Mouse (Mus musculus) lung, embryonic 15.5 days (tissue): ENCODE results near the gene Ckap2l. TPM values are rescaled to one million over a fixed set of nuclear protein-coding genes. Genes with fewer than 3 reads are reported as not detected.
A peak's percentile ranks its signal among the peaks of the same experiment; 100 is the strongest.

Source experiments
- ATAC-seq: fragments of 200-750 bp; cut with Nextera tagmentation; 2 replicates; pipeline ENCODE4 v1.8.0; 2017; ENCODE audit warnings: moderate number of reproducible peaks, borderline replicate concordance; ENCODE audit not compliant: low FRiP score, low TSS enrichment; ENCODE audit errors: extremely low read depth
- H3K27ac ChIP-seq: fragments of 300-500 bp; sonication (generic); 2 replicates; pipeline ENCODE4 v1.5.1; 2015; ENCODE audit warnings: moderate library complexity, mild to moderate bottlenecking, inconsistent platforms
- H3K27me3 ChIP-seq: fragments of 300-500 bp; sonication (generic); 2 replicates; pipeline ENCODE4 v1.6.1; 2015; ENCODE audit warnings: inconsistent platforms
- H3K36me3 ChIP-seq: fragments of 300-500 bp; sonication (generic); 2 replicates; pipeline ENCODE4 v1.6.1; 2015; ENCODE audit warnings: inconsistent platforms
- H3K4me1 ChIP-seq: fragments of 300-500 bp; sonication (generic); 2 replicates; pipeline ENCODE4 v1.6.1; 2015; ENCODE audit warnings: inconsistent platforms
- H3K4me2 ChIP-seq: fragments of 300-500 bp; sonication (generic); 2 replicates; pipeline ENCODE4 v1.6.1; 2015; ENCODE audit warnings: inconsistent platforms, mild to moderate bottlenecking, moderate library complexity
- H3K4me3 ChIP-seq: fragments of 300-500 bp; sonication (generic); 2 replicates; pipeline ENCODE4 v1.5.1; 2015; ENCODE audit warnings: mild to moderate bottlenecking, inconsistent platforms
- H3K9ac ChIP-seq: fragments of 300-500 bp; sonication (generic); 2 replicates; pipeline ENCODE4 v1.6.1; 2015; ENCODE audit warnings: inconsistent platforms
- H3K9me3 ChIP-seq: fragments of 300-500 bp; sonication (generic); 2 replicates; pipeline ENCODE4 v1.6.1; 2016; ENCODE audit warnings: inconsistent platforms
- WGBS: fragments of 180-500 bp; shearing (Covaris S2); methylation state at CpG from one replicate; pipeline ENCODE4 v1.1.7; 2015; 5-methylcytosine and 5-hydroxymethylcytosine counted together
- polyA plus RNA-seq: library from polyadenylated mRNA; unstranded; fragments of >200 nt; fragmentation: Nextera tagmentation; extraction: Ambion mirVana; gene quantifications from 2 replicates; pipeline ENCODE4 v1.2.1, GENCODE M21; 2015

Gene Ckap2l
- polyA plus RNA-seq, result 46.0 and 50.0 TPM in 2 replicates

- Histone ChIP-seq H3K27ac (peak within 1 kb of the TSS; percentile 89), H3K4me1 (peaks cover 17% of the 10 kb centered on the region), H3K27me3 (no peaks in the 10 kb centered on the region), H3K4me3 (peak within 1 kb of the TSS; percentile 67), H3K36me3 (peaks cover 3% of the 10 kb centered on the region; the same call in 1 of the 2 replicates), H3K9me3 (no peaks in the 10 kb centered on the region), H3K4me2 (peak within 1 kb of the TSS; percentile 79), H3K9ac (peak within 1 kb of the TSS; percentile 71)
- WGBS, result under 1% methylated on average over 50 of the region's 50 CpGs
- ATAC-seq, result peak; percentile 100
Measured at GRCm38 (mm10) chr2:129296671-129297588, at the start of gene Ckap2l. Gene Ckap2l, minus strand, starts transcription at chr2:129297212.

GRCm38 (mm10) chr2:129338138-129338621 lies 41.2 kb upstream of the Ckap2l start:
- ATAC-seq, result no peak
- Histone ChIP-seq H3K4me1 (no peaks in the 10 kb centered on the region), H3K27ac (no peak overlapping the region), H3K36me3 (no peaks in the 10 kb centered on the region), H3K9me3 (no peaks in the 10 kb centered on the region), H3K9ac (no peak overlapping the region), H3K4me3 (no peak overlapping the region), H3K4me2 (no peak overlapping the region), H3K27me3 (no peaks in the 10 kb centered on the region)
- 59% methylated on average over 6 of the region's 6 CpGs for WGBS

DNA sequence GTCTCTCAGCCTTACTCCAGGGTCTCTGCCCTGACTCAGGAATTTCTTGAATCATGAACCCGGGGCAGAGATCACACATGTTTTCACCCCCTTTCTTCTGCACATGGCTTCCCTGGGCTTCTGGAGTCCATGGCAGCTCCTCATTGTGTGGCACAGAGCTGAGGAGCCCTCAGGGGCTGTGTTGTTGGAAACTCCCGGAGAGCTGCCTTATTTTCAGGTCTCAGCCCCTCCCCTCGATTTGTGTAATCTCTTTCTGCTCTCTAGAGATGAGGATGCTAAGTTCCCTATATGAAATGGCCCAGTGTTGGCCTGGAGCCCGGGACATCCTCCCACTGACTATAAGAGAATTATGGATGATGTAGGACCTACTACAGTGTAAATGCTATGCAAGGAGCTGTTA lies 36.5 kb upstream of the Ckap2l start:
- no peak overlapping the region for H3K27ac ChIP-seq
- H3K9me3 ChIP-seq, result no peaks in the 10 kb centered on the region
- H3K9ac ChIP-seq, result no peak overlapping the region
- H3K4me2 ChIP-seq, result no peak overlapping the region
- H3K4me1 ChIP-seq, result no peaks in the 10 kb centered on the region
- no peak for ATAC-seq
- WGBS, result 61% methylated on average over 4 of the region's 4 CpGs
- no peaks in the 10 kb centered on the region for H3K36me3 ChIP-seq
- no peak overlapping the region for H3K4me3 ChIP-seq
- no peaks in the 10 kb centered on the region for H3K27me3 ChIP-seq

DNA sequence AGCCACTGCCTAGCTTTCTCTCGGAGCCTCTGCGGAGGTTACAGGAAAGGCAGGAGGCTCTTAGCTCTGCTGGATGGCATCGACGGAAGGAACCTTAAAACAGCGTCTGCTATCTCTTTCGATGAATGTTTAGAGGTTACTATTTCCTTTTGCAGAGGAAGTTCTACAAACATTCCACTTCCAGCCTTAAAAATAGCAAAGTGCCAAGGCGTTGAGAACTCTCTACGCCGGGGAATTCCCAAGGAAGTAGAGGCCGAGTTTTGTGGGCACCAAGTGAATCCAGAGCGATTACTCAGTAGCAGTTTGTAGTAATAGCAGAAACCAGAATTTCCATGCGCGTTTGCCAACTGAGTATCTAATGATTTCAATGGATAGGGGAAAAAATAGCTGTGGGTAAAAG lies 33.5 kb upstream of the Ckap2l start:
- no peaks in the 10 kb centered on the region for H3K36me3 ChIP-seq
- 65% methylated on average over 13 of the region's 13 CpGs for WGBS
- no peak overlapping the region for H3K4me2 ChIP-seq
- H3K27me3 ChIP-seq, result no peaks in the 10 kb centered on the region
- H3K4me3 ChIP-seq, result no peak overlapping the region
- H3K27ac ChIP-seq, result peak overlapping the region; percentile 55; the same call in 1 of the 2 replicates
- no peak overlapping the region for H3K9ac ChIP-seq
- no peak for ATAC-seq
- H3K9me3 ChIP-seq, result no peaks in the 10 kb centered on the region
- H3K4me1 ChIP-seq, result no peaks in the 10 kb centered on the region

DNA sequence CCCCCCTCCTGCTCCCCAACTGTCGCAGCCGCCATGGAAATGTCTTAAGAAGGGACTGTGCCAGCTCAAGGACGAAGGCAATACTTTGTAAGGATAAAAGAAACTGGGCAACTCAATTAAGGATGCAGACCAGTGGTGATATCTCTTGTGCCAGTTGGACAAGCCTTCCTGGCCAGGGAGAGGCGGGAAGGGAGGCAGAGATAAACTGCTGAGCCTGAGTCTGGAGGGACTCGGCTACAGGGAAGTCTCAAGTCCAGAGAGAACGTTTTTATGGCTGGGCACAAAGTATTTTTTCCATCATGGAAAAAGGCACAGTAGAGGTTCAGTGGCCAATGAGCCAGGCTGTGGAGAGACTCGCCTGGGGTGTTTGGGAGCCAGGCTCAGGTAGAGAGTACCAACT lies 33.0 kb upstream of the Ckap2l start:
- peak overlapping the region; percentile 41; the same call in 1 of the 2 replicates for H3K27ac ChIP-seq
- no peak overlapping the region; the same call in 1 of the 2 replicates for H3K4me2 ChIP-seq
- H3K36me3 ChIP-seq, result no peaks in the 10 kb centered on the region
- H3K4me1 ChIP-seq, result no peaks in the 10 kb centered on the region
- no peak overlapping the region for H3K9ac ChIP-seq
- H3K27me3 ChIP-seq, result no peaks in the 10 kb centered on the region
- H3K4me3 ChIP-seq, result no peak overlapping the region
- WGBS, result 52% methylated on average over 7 of the region's 7 CpGs
- no peak for ATAC-seq
- no peaks in the 10 kb centered on the region for H3K9me3 ChIP-seq

DNA sequence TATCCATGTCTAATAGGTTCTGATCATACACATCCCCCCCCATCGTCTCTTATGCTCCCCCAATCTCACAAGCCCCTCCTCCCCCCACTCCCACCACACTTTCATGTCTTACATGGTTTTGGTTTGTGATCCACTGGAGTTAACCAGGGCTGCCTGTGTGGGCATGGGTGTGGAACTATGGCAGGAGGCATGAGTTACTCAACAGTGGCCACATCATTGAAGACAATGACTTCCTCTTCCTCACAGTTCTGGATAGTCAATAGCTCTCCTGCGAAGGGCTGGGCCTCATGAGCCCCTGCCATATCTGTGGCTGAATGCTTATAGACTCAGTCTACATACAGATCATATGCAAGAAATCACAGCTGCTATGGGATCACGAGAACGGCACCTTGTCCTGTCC lies 31.2 kb upstream of the Ckap2l start:
- Histone ChIP-seq H3K36me3 (no peaks in the 10 kb centered on the region), H3K4me2 (no peak overlapping the region), H3K4me1 (no peaks in the 10 kb centered on the region), H3K27me3 (no peaks in the 10 kb centered on the region), H3K27ac (no peak overlapping the region), H3K4me3 (no peak overlapping the region), H3K9me3 (no peaks in the 10 kb centered on the region), H3K9ac (no peak overlapping the region)
- WGBS, result 81% methylated on average over 4 of the region's 4 CpGs
- ATAC-seq, result no peak

- no peaks in the 10 kb centered on the region for H3K36me3 ChIP-seq
- H3K9me3 ChIP-seq, result no peaks in the 10 kb centered on the region
- H3K9ac ChIP-seq, result no peak overlapping the region
- 58% methylated on average over 3 of the region's 3 CpGs for WGBS
- no peak overlapping the region for H3K4me2 ChIP-seq
- H3K27me3 ChIP-seq, result no peaks in the 10 kb centered on the region
- no peak overlapping the region for H3K27ac ChIP-seq
- no peak for ATAC-seq
- H3K4me3 ChIP-seq, result no peak overlapping the region
- no peaks in the 10 kb centered on the region for H3K4me1 ChIP-seq
Measured at GRCm38 (mm10) chr2:129324216-129324615, 27.2 kb upstream of the Ckap2l start.

- Histone ChIP-seq H3K27me3 (no peaks in the 10 kb centered on the region), H3K36me3 (no peaks in the 10 kb centered on the region), H3K9me3 (no peaks in the 10 kb centered on the region), H3K4me3 (no peak overlapping the region), H3K27ac (no peak overlapping the region), H3K4me1 (no peaks in the 10 kb centered on the region), H3K4me2 (no peak overlapping the region), H3K9ac (no peak overlapping the region)
- 40% methylated on average over 1 of the region's 1 CpGs for WGBS
- ATAC-seq, result no peak
Measured at GRCm38 (mm10) chr2:129322117-129322635, 25.2 kb upstream of the Ckap2l start.

GRCm38 (mm10) chr2:129320033-129320605 lies 23.1 kb upstream of the Ckap2l start:
- ATAC-seq, result no peak
- H3K4me1 ChIP-seq, result no peaks in the 10 kb centered on the region
- no peaks in the 10 kb centered on the region for H3K9me3 ChIP-seq

GRCm38 (mm10) chr2:129315831-129316230 lies 18.8 kb upstream of the Ckap2l start:
- Histone ChIP-seq H3K36me3 (no peaks in the 10 kb centered on the region), H3K9ac (no peak overlapping the region), H3K27me3 (no peaks in the 10 kb centered on the region), H3K27ac (no peak overlapping the region), H3K4me3 (no peak overlapping the region), H3K4me2 (no peak overlapping the region), H3K9me3 (no peaks in the 10 kb centered on the region), H3K4me1 (no peaks in the 10 kb centered on the region)
- WGBS, result 57% methylated on average over 4 of the region's 4 CpGs
- no peak for ATAC-seq

More at GRCm38 (mm10) chr2:129320033-129320605, 23.1 kb upstream of the Ckap2l start:
- Histone ChIP-seq H3K36me3 (no peaks in the 10 kb centered on the region), H3K9ac (no peak overlapping the region), H3K27me3 (no peaks in the 10 kb centered on the region), H3K27ac (no peak overlapping the region), H3K4me3 (no peak overlapping the region), H3K4me2 (no peak overlapping the region)
- 65% methylated on average over 8 of the region's 8 CpGs for WGBS

- H3K36me3 ChIP-seq, result no peaks in the 10 kb centered on the region
- 69% methylated on average over 6 of the region's 6 CpGs for WGBS
- no peaks in the 10 kb centered on the region for H3K9me3 ChIP-seq
- no peak overlapping the region for H3K4me2 ChIP-seq
- no peak overlapping the region for H3K4me3 ChIP-seq
- H3K9ac ChIP-seq, result no peak overlapping the region
- ATAC-seq, result no peak
- H3K27ac ChIP-seq, result no peak overlapping the region
- H3K27me3 ChIP-seq, result no peaks in the 10 kb centered on the region
- no peaks in the 10 kb centered on the region for H3K4me1 ChIP-seq
Measured at GRCm38 (mm10) chr2:129314880-129315279, 17.9 kb upstream of the Ckap2l start.

DNA sequence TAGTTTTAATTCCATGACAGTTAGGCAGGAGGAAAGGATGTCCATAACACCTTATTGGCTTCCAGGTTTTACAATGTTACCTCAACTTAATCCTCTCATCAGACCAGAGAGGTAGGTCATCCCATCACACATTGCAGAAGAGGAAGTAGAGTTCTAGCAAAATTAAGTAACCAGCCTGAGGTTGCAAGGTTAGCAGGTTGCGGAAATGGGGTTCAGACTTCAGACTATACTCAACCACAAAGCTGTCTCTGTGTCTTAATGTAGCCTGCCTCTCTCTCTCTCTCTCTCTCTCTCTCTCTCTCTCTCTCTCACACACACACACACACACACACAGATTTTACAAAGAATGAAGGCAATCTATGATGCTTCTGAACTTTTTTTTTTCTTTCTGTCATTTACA lies 16.9 kb upstream of the Ckap2l start:
- no peak overlapping the region for H3K4me3 ChIP-seq
- no peaks in the 10 kb centered on the region for H3K27me3 ChIP-seq
- H3K27ac ChIP-seq, result no peak overlapping the region
- no peaks in the 10 kb centered on the region for H3K36me3 ChIP-seq
- no peaks in the 10 kb centered on the region for H3K4me1 ChIP-seq
- WGBS, result 93% methylated on average over 1 of the region's 1 CpGs
- no peak for ATAC-seq
- no peaks in the 10 kb centered on the region for H3K9me3 ChIP-seq
- H3K4me2 ChIP-seq, result no peak overlapping the region
- no peak overlapping the region for H3K9ac ChIP-seq
